Mouse (Mus musculus) ovary, postnatal 36 days (tissue): ENCODE results near the gene Zhx3.
A peak's percentile ranks its signal among the peaks of the same experiment; 100 is the strongest.

Experiments used
- DNase-seq: peaks from one replicate; pipeline ENCODE4 v3.0.0; 2022; ENCODE audit warnings: low spot score, mixed read lengths

Zhx3 gene

DNA sequence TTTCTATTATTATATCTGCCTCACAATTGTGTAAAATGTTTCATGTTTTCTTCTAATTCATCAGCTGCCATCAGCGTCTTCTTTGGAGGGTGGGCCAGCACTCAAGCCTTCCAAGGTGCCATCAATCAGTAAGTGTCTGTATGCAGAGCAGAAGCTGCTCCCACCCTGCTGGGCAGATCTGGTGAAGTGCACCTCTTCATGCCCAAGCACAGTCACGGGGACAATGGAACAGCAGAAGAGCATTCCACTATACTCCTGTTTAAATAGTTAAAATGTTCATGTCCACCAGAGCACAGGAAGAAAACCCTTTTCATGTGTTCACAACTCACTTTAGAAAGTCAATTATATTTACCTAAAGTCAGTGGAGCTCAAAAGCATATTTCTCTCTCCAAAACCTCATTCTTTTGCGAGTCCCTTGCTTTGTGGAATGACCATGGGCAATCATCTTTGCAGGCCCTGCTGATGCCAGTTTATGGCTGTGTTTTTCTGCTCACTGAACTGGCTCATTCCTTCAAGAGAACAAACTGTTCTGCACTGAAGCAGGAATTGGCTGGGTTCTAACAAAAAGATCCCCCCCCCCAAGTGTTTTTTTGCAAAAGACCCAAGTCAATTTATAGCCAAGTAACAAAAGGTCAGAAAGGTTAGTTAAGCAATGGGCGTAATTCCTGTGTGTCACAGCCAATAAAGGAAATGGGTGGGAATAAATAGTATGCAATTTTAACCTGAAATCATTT is 67.8 kb downstream of the Zhx3 start:
- DNase-seq = no peak

DNA sequence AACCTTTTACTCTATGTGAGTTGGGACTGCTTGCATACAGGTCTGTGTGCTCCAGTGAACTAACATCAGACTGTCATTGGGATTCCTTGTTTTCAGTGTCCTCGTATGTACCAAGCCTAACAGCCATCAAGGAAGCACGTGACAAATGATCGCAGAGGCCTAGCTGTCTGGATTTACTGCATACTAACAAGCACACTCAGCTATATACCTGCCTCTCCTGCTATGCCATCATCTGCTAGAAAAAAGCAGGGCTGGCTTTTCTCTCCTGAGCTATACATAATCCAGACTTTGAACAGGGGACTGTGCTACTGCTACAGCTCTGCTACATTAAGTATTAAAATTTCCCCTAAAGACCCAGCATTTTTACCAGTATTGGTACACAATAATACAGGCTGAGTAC is 70.5 kb downstream of the Zhx3 start:
- DNase-seq = no peak

DNA sequence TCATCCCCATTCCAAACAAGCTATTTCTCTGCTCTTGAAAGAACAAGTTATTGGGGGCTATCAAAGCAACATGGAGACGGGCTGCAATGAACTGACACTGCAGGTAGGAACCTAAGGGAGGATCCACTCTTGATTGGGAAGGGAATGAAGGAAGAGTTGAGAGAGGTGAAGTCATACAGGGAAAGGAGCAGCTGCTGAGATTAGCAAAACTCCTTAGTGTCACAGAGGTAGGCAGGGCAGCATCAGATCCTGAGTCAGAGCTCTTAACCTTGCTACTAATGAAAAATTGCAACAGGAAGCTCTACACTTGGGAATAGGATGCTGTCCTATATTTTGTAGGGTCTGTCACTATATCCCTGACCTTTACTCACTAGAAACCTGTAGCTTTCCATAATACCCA is 71.8 kb downstream of the Zhx3 start:
- DNase-seq = no peak

DNA sequence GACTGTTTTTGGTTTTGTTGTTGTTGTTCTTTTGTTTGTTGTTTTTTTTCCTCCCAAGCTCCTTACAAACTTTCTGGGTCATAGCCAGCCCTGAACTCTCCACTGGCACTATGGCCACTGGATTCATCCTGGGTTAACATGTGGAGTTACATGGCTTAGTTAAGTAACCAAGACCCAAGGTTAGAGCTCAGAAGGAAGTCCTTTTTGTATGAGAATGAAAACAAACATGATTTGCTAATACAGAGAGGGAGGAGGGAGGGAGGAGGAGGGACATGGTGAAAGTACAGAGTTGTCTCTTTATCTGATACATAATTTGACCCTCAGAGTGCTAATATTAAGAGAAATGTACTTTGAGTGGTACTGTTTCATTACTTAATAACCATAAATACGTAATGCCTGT is 74.6 kb downstream of the Zhx3 start:
- no peak for DNase-seq

DNA sequence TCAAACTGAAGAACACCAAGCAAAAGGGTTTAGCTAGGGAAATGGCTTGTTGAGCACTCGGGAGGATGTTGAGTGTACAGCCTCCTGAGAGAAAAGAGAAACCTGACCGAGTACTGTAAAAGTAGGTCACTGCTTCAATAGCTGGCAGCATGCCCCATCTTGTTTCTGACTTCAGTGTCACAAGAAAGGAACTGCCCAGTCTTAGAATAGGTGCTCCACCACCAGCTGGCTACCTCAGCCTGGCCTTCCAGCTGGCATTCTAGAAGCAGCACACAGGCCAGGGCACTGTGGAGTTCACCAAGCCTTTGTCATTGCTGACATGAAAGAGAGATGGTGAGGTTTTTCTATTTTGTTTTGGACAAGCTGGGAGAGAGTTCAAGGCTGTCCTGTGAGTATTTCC is 75.8 kb downstream of the Zhx3 start:
- peak; percentile 43 for DNase-seq

DNA sequence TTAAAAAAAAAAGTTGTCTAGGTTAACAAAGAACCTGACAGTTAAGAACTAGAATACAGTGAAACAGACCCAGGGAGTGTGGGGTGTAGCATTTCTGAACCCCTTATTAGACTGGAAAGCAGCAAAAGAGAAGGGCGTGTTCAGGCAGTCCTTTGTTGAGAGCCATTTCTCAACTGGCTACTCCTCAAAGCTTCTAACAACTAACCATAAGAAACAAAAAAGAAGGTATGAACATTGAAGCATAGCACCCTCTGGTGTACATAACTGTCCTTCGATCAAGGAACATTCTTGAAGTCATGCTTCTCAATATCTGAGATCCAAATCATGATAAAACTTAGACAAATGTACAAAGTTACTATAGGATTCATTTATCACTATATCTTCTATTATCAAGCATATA is 79.7 kb downstream of the Zhx3 start:
- DNase-seq = no peak

DNA sequence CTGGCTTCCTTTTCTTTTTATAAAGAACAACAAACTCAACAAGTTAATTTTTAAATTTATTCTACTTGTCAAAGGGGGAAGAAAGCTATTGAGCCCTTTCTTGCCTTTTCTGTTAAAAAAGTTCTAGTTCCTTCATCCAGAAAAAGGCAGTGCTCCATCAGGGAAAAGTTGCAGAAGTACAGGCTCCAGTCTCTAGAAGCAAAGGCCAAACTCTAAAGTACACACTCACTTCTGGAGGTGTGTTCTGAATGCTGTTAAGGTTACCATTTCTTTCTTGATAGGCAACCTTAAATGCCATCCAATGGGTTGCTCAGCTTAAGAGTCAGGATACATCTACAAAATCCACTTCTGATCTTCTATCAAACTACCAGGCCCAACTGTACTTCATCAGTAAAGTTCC is 83.1 kb downstream of the Zhx3 start:
- DNase-seq = no peak

DNA sequence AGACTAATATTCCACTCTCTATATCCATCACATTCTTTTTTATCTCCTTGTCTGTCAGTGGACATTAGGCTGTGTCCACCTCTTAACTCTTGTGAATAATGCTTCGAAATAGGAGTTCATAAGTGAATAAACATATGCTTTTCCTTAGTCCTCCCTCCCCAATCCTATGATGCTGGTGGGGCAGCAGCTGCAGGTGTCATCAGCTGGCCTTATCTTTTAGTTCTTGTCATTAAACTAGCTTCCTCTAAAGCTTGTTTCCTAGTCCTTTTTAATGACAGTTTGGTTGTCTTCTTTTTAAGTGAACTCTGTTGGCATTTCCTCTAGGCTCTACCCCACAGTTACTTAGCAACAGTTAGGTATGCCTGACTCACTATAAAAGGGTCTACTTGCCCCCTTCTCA is 83.8 kb downstream of the Zhx3 start:
- DNase-seq = no peak

DNA sequence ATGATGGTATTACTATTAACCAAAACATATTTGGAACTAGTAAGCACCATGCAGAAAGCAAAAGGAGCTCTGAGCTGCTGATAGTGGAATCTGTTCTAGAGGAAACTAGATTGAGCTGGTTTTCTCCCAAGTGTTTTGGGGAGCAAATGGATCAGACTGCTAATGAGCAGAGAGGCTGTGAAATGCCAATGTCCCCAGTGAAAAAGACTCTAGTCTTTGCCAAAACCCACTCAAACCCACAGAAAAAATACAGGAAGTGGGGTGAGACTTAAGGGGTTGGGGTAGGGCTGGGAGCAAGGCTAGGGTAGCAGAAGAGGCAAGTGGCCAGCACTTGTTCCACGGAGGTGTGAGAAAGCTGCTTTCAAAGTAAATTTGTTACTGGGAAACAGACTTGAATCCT is 86.5 kb downstream of the Zhx3 start:
- no peak for DNase-seq

DNA sequence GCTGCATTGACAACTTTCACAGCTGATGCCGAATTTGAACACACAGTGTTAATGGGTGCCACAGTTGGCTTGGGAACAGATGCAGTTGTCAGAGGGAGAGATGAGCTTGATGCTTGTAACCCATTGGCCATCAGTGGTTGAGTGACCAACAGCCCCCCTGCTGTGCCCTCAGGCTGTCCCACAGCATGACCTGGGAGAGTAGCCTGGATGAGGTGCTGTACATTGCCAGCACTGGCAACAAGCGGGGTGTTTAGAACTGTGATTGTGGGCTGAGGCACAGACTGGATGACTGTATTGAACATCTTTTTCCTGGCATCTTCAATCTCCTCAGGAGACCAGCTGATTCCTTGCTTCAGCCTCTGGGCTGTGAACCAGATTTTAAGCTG is 92.0 kb downstream of the Zhx3 start:
- DNase-seq = no peak

DNA sequence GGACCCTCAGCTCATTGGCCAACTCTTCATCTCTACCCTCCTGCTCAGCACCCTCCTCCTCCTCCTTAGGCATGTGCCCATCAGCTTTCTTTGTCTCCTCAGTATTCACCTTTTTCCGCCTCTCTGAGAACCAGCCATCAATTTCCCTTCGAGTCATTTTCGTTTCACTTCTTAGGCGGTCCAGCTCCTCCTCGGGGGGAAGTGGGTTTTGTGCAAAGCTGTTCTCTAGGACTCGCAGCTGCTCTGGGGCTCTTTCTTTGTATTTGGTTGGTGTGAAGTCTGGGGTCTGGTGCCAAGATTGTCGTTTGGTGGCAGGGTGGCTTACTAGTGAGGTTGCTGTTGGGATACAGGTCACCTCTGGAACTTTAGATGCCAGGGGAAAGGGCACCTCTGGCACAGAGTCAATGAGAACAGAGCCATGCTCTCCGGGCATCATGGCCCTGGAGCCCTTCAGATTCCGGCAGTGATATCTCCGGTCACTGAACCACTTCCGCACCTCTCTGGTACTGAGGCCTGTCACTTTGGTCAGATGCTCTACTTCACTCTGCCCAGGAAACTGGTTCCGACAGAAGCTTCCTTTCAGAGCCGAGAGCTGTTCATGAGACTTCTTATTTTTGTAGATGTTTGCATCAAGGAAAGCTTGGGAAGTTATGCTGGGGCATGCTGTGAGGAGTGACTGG is 92.5 kb downstream of the Zhx3 start:
- DNase-seq = no peak

DNA sequence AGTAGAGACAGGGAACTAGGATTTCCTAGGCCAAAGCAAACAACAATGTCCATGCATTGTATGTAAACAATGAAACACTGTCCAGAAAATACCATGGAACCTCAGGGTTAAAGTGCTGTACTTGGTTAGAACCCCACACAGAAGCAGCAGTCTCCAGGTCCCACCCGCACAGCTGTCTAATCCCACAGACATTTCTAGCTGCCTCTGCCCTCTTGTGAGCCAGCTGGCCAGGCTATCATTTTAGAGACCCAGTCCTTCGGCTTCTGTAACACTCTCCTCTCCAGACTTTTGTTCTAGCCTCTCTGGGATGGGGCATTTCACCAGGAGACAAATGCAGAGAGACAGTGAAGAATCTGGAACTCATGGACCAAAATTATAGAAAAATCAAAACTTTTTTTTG is 94.8 kb downstream of the Zhx3 start:
- no peak for DNase-seq

DNA sequence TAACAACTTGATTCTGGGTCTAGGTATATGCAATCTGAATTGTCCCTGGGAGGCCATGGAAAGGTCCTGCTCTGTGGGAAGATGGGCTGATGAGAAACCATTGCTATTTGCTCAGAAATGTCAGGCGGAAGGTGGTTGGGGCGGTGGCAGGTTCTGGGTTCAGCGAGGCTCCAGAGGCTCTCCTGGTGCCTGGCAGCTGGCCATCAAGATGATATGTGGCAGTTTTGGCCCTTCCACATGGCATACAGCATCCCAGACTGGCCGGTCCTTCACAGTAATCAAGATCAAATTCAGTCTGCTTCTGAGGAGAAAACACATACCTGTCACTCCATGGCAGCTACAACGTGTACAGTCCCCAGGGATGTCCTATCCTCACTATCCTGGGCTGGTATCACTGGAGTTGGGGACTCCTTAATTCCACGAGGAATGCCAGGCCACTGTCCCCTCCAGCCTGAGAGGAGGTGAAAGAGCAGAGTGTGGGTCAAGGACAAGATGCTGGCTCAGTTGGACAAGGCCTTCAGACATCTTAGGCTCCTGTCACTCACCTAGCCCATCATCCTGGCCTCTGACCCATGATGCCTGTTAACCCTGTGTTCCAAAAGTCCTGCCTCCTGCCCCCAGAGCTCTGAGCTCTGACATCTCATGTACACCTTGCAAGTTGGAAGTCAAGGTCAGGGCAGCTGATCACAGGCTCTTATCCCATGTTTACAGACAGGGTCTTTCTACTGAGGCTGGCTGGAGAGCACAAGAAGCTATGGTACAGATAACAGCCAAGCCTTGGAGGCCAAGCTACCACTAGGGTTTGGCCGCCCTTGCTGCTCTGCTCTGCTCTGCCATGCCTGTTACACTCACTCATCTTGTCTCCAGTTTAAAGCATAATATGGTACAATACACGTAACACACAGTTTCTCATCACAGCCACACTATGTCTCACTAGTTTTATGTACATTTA is 101.2 kb downstream of the Zhx3 start:
- DNase-seq = no peak

DNA sequence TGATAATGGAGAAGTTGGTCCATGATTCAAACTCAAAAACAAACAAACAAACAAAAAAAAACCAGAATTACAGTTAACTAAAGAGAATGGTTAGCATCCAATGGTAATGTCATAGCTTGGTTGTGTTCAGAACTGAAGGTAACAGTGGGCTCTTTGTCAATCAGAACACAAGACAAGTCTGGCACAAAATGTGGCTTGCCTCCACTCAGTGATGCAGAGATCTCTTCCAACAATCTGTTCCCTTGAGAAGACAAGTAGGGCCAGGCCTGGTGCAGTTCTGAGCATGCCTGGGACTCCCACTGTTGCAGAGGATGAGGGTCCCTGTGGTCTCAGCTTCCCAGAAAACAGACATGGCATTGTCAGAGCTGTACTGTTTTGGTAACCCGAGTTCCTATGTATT is 101.9 kb downstream of the Zhx3 start:
- no peak for DNase-seq

DNA sequence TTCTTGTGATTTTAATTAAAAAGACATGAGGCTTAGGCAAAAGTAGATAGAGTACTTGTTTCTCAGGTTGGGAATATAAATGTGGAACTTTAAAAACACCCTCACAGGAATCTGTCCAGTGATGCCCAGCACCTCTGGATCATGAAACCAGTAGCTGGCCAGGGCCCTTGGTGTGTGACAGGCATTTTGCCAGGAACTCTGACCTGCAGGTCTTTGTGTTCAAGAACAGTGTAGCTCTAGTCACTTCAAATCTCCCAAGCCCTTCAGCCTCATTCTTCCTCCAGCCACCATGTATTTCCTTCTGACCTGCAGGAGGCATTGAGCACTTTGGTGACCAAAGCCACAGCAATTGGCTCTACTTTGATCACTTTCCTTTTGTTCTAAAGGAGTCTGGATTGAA is 102.4 kb downstream of the Zhx3 start:
- no peak for DNase-seq

DNA sequence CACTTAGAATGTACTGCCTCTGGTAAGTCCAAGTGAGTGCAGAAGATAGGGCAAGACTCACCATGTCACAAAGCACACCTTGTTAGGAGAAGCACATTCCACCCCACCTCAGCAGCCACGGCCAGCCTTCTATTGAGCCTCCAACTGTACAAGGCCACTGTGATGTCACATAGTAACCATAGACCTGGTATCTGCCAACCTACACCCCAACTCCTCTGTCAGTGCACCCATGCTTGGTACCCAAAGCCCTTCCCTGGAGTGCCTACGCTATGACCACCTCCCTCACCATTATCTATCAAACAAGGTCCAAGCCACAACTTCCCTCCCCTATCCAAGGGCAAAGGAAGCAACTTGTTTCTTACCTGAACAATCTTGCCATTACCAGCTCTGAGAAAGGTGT is 103.8 kb downstream of the Zhx3 start:
- DNase-seq = no peak

DNA sequence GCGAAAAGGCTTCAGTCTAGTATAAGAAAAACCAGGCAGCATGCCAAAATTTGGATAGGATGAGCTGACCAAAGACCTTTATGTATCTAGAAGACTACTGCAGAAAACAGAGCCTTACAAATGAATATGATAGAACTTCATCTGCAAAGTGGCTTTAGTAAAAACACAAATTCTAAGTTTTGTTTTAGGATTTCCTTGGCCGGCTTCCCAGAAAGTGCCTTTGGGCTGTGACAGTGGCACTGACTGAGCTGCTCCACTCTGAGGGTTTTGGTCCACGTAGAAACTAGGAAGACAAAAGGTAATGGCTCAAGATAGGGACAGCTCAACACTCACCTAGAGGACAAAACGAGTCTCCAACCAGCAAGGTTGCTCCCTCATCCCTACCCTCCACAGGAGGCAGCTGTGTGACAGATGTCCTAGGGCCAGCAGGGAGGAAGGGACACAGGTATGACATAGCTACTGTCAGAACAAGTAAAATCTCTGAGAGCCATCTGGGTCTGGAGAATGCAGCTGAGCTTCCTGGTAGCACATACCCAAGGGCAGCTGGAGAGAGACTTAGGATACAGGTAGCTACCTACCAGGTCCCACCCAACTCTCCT is 104.6 kb downstream of the Zhx3 start:
- DNase-seq = no peak

DNA sequence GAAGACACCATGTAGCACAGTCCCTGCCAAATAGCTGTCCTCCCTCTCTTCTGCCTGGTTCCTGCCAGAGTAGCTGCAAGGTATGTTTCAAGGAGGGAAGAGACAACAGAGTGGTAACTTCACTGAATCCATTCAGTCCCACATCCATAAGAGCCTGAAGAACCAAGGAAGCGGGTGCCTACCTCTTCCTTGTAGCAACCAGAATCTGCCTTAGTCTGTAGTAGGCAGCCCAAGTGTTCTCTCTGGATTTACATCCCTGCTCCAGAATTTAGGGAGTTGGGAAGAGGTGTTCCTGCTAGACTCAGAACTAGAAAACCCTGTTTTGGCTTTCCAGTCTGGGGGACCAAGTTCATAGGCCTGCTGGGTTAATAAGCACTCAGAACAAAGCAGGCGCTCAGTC is 105.6 kb downstream of the Zhx3 start:
- peak; percentile 2 for DNase-seq

DNA sequence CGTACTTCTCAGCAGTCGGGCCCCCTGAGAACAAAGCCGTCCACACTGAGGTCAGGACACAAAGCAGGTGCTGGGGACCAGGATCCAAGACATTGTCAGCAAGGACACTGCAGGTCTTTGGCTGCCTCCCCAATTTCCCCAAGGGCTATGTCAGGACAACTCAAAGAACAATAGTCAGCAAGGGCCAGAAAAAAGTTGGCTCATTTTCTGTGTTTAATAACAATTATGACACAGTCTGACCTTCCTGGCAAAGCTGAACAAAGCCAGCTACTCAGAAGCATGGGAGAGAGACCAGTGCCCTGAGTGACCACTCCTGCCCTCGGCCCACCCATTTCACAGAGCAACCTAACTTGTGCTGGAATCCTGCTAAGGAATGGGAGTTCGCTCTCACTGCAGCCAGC is 106.4 kb downstream of the Zhx3 start:
- peak; percentile 38 for DNase-seq

DNA sequence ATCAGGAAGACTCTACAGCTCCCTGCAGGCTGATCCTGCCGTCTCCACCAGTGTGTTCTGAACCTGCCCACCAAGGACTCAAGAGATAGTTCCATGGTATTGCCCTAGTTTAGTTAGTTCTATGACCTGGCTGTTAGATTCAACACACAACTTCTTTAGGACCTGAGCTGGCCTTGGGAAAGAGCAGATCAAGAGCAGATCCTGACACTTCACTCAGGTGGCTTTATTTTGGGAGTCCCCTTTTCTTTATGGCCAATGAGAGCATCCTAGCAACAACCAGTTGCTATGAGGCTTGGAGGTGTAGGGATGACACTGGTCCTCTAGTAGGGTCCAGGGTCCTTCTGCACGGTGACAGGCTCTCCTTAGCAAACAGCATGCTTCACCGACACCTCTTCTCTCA is 107.7 kb downstream of the Zhx3 start:
- DNase-seq = peak; percentile 1

DNA sequence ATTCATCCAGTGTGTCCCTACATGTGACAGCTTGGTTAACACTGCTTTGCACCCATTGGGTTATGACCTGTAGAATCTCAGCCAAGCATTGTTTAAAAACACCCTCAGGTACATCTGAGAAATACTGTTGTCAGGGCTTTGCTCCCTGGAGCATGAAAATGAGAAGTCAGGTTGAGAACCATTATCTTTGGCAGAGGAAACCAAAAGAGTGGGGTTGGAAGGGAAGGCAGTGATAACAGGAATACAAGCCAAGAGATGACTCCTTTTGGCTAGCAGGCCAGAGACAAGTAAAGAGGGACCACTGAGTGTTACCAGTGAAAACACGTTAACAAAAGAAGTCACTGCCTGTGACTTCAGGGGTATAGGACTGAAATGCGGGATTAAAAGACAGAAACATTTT is 108.4 kb downstream of the Zhx3 start:
- DNase-seq = peak; percentile 1

DNA sequence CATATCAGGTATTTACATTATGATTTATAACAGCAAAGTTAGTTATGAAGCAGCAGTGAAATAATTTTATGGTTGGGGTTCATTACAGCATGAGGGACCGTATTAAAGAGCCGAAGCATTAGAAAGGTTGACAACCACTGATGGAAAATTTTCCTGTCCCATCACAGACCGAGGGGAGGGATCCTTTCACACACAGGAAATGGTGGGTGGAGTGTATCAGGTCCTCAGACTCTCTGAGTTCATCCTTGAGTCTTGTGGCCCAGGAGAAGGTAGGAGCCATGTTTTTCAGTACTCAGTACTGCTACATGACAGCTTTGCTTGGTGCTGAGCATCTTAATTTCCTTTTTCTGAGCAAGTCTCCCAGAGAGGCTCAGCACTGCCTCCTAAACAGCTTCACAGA is 109.0 kb downstream of the Zhx3 start:
- DNase-seq = no peak
